Mouse (Mus musculus) neural tube, postnatal 0 days (tissue): ENCODE data around the gene Olfr45. TPM values are rescaled to one million over a fixed set of nuclear protein-coding genes. Genes with fewer than 3 reads are reported as not detected.

ENCODE experiments used
- polyA plus RNA-seq: library from polyadenylated mRNA; unstranded; fragments of >200 nt; fragmentation: Nextera tagmentation; extraction: Ambion mirVana; gene quantifications from 2 replicates; pipeline ENCODE4 v1.2.1, GENCODE M21; 2015

Olfr45 gene
- not detected in 2 replicates for polyA plus RNA-seq

DNA sequence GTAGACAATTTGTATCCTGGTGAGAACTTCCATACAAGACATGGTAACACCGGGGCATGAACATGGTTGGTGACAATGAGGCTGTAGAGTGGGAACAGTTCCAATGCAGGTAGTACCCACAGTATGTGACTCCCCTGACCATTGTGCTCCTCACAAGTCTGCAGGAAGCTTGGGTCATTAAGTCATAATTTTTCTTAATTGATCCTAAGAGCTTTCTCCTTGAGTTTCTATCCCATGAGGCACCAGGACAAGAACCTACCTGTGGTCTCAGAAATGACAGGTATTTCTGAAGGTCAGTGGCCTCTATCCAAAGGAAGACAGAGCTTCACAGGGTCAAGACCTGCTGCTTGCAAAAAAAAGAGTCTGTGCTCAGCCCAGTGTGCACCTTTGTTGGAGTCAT, at the start of gene Olfr45:
Gene Olfr45, plus strand, starts transcription at position 301 of the 400 bp plus-strand sequence.

DNA sequence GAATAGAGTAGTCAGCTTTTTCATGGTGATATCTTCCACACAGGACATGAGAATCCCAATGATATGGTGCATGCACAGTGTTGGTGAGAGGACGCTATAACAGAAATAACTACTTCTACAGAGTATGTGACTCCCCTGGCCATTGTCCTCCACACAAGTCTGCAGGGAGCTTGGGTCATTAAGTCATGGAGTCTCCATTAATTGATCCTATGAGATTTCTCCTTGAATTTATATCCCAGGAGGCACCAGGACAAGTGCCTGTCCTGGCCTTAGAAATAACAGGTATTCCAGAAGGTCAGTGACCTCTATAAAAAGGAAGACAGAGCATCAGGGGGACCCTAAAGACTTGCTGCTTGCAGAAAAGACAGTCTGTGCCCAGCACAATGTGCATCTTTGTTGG, 35.6 kb upstream of the Olfr45 start, which contains the start of gene Olfr53:
Gene Olfr53, plus strand, starts transcription at position 301 of the 400 bp plus-strand sequence.

DNA sequence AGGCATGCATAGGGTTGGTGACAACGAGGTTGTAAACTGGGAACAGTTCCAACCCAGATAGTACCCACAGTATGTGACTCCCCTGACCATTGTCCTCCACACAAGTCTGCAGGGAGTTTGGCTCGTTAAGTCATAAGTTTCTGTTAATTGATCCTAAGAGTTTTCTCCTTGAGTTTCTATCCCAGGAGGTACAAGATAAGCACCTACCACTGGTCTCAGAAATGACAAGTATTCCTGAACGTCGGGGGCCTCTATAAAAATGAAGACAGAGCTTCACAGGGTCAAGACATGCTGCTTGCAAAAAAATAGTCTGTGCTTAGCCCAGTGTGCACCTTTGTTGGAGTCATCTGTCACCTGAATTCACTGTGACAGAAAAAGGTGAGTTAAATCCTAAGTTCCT, 22.1 kb upstream of the Olfr45 start, which contains the start of gene Olfr539:
Gene Olfr539, plus strand, starts transcription at position 301 of the 400 bp plus-strand sequence.

DNA sequence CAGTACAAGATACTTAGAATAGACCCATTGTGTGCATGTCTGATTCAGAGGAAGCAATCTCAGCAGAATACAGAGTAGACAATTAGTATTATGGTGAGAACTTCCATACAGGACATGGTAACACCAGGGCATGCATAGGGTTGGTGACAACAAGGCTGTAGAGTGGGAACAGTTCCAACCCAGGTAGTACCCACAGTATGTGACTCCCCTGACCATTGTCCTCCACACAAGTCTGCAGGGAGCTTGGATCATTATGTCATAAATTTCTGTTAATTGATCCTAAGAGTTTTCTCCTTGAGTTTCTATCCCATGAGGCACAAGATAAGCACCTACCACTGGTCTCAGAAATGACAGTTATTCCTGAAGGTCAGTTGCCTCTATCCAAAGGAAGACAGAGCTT, 15.2 kb downstream of the Olfr45 start, which contains the start of gene Olfr541:
Gene Olfr541, plus strand, starts transcription at position 301 of the 400 bp plus-strand sequence.

Other genes starting within 250 kb of the Olfr45 start
- gene Olfr533, start 218.6 kb upstream of the Olfr45 start, polyA plus RNA-seq: not detected in 2 replicates
- gene Olfr535, start 197.7 kb upstream of the Olfr45 start, polyA plus RNA-seq: not detected in 2 replicates
- not detected in 2 replicates for gene Olfr536, start 174.6 kb upstream of the Olfr45 start, polyA plus RNA-seq
- gene Olfr538, start 114.1 kb upstream of the Olfr45 start, polyA plus RNA-seq: not detected in 2 replicates
- gene Olfr46, start 80.7 kb upstream of the Olfr45 start, polyA plus RNA-seq: 0.01 TPM in 1 of 2 replicates, not detected in the other
- gene Olfr61, start 53.0 kb upstream of the Olfr45 start, polyA plus RNA-seq: not detected in 2 replicates
- not detected in 2 replicates for gene Olfr53, start 35.5 kb upstream of the Olfr45 start, polyA plus RNA-seq
- 0.04 TPM in 2 replicates for gene Olfr539, start 22.0 kb upstream of the Olfr45 start, polyA plus RNA-seq
- gene Olfr541, start 15.3 kb downstream of the Olfr45 start, polyA plus RNA-seq: not detected in 2 replicates
- gene Cyp2e1, start 81.8 kb downstream of the Olfr45 start, polyA plus RNA-seq: 0.10 and 0.15 TPM in 2 replicates
- gene Syce1, start 105.9 kb downstream of the Olfr45 start, polyA plus RNA-seq: 0.52 and 0.67 TPM in 2 replicates
- 22.0 and 25.1 TPM in 2 replicates for gene Zfp941, start 140.2 kb downstream of the Olfr45 start, polyA plus RNA-seq
- gene Urah, start 153.1 kb downstream of the Olfr45 start, polyA plus RNA-seq: 0.46 and 1.5 TPM in 2 replicates
- not detected in 2 replicates for gene Scgb1c1, start 163.6 kb downstream of the Olfr45 start, polyA plus RNA-seq
- 0.22 and 0.36 TPM in 2 replicates for gene Odf3, start 165.9 kb downstream of the Olfr45 start, polyA plus RNA-seq
- gene Gm45785, start 174.4 kb downstream of the Olfr45 start, polyA plus RNA-seq: 0.34 TPM in 1 of 2 replicates, not detected in the other
- 78.6 and 85.7 TPM in 2 replicates for gene Ric8a, start 175.0 kb downstream of the Olfr45 start, polyA plus RNA-seq
- 60.4 and 62.6 TPM in 2 replicates for gene Bet1l, start 175.6 kb downstream of the Olfr45 start, polyA plus RNA-seq
- 242 and 248 TPM in 2 replicates for gene Psmd13, start 200.0 kb downstream of the Olfr45 start, polyA plus RNA-seq
- 82.3 and 96.7 TPM in 2 replicates for gene Sirt3, start 200.4 kb downstream of the Olfr45 start, polyA plus RNA-seq
- gene Cox8b, start 218.5 kb downstream of the Olfr45 start, polyA plus RNA-seq: 2.2 and 3.0 TPM in 2 replicates
- 1.2 TPM in 2 replicates for gene Nlrp6, start 239.0 kb downstream of the Olfr45 start, polyA plus RNA-seq